Mouse (Mus musculus): ENCODE results near the gene Smg9. TPM values are rescaled to one million over a fixed set of nuclear protein-coding genes. Genes with fewer than 3 reads are reported as not detected.

Smg9 gene
- polyA plus RNA-seq, 1 experiment from 2014 or later = 27.0 TPM

GRCm38 (mm10) chr7:24450585-24451017, 51.2 kb downstream of the Smg9 start:
- no peak overlapping the region for H3K4me2 ChIP-seq
- H3K9me3 ChIP-seq = no peaks in the 10 kb centered on the region
- H3K36me3 ChIP-seq = no peaks in the 10 kb centered on the region
- H3K4me3 ChIP-seq = no peak overlapping the region
- H3K4me1 ChIP-seq = no peaks in the 10 kb centered on the region
- no peak for ATAC-seq (ENCODE audit: insufficient number of reproducible peaks, insufficient read depth, low FRiP score, low TSS enrichment, low read depth)
- H3K9ac ChIP-seq = no peak overlapping the region
- no peak overlapping the region for H3K27ac ChIP-seq
- WGBS = 66% methylated on average over 9 of the region's 9 CpGs
- no peaks in the 10 kb centered on the region for H3K27me3 ChIP-seq

GRCm38 (mm10) chr7:24451855-24452311, 52.5 kb downstream of the Smg9 start, which contains the start of gene Irgc1:
Irgc1 (minus strand) TSS chr7:24452297.
- H3K36me3 ChIP-seq = no peaks in the 10 kb centered on the region
- no peak within 1 kb of the TSS for H3K9ac ChIP-seq
- H3K4me1 ChIP-seq = no peaks in the 10 kb centered on the region
- H3K4me3 ChIP-seq = no peak within 1 kb of the TSS
- WGBS = 77% methylated on average over 9 of the region's 9 CpGs
- H3K27me3 ChIP-seq = no peaks in the 10 kb centered on the region
- ATAC-seq (ENCODE audit: insufficient number of reproducible peaks, insufficient read depth, low FRiP score, low TSS enrichment, low read depth) = no peak
- no peaks in the 10 kb centered on the region for H3K9me3 ChIP-seq
- no peak within 1 kb of the TSS for H3K27ac ChIP-seq
- no peak within 1 kb of the TSS for H3K4me2 ChIP-seq

GRCm38 (mm10) chr7:24454199-24454598, 54.8 kb downstream of the Smg9 start:
- Histone ChIP-seq H3K4me2 (no peak overlapping the region), H3K4me1 (no peaks in the 10 kb centered on the region; the same call in 1 of the 2 replicates), H3K9ac (no peak overlapping the region), H3K36me3 (no peaks in the 10 kb centered on the region), H3K27ac (no peak overlapping the region), H3K9me3 (no peaks in the 10 kb centered on the region), H3K27me3 (no peaks in the 10 kb centered on the region), H3K4me3 (no peak overlapping the region)
- 78% methylated on average over 2 of the region's 2 CpGs for WGBS
- no peak for ATAC-seq (ENCODE audit: insufficient number of reproducible peaks, insufficient read depth, low FRiP score, low TSS enrichment, low read depth)

GRCm38 (mm10) chr7:24455726-24456125, 56.3 kb downstream of the Smg9 start:
- H3K4me1 ChIP-seq = no peaks in the 10 kb centered on the region; the same call in 1 of the 2 replicates
- H3K9ac ChIP-seq = no peak overlapping the region
- WGBS = 78% methylated on average over 5 of the region's 5 CpGs
- H3K4me3 ChIP-seq = no peak overlapping the region
- ATAC-seq (ENCODE audit: insufficient number of reproducible peaks, insufficient read depth, low FRiP score, low TSS enrichment, low read depth) = no peak
- H3K4me2 ChIP-seq = no peak overlapping the region
- H3K27ac ChIP-seq = no peak overlapping the region
- H3K9me3 ChIP-seq = no peaks in the 10 kb centered on the region
- no peaks in the 10 kb centered on the region for H3K36me3 ChIP-seq
- no peaks in the 10 kb centered on the region for H3K27me3 ChIP-seq

GRCm38 (mm10) chr7:24457726-24458370, 58.4 kb downstream of the Smg9 start:
- H3K27ac ChIP-seq = no peak overlapping the region
- 65% methylated on average over 10 of the region's 10 CpGs for WGBS
- H3K9me3 ChIP-seq = no peaks in the 10 kb centered on the region
- H3K4me3 ChIP-seq = no peak overlapping the region
- H3K27me3 ChIP-seq = 0 out of 2 replicates have a peak, but pooled peaks cover 6% of the 10 kb centered on the region
- peak overlapping the region; percentile 21; the same call in 1 of the 2 replicates for H3K9ac ChIP-seq
- H3K36me3 ChIP-seq = no peaks in the 10 kb centered on the region
- ATAC-seq (ENCODE audit: insufficient number of reproducible peaks, insufficient read depth, low FRiP score, low TSS enrichment, low read depth) = no peak
- peaks cover 13% of the 10 kb centered on the region for H3K4me1 ChIP-seq
- no peak overlapping the region for H3K4me2 ChIP-seq

GRCm38 (mm10) chr7:24459440-24459839, 60.0 kb downstream of the Smg9 start:
- 70% methylated on average over 5 of the region's 5 CpGs for WGBS
- ATAC-seq (ENCODE audit: insufficient number of reproducible peaks, insufficient read depth, low FRiP score, low TSS enrichment, low read depth) = no peak
- H3K27ac ChIP-seq = no peak overlapping the region

GRCm38 (mm10) chr7:24459843-24460242, 60.4 kb downstream of the Smg9 start:
- Histone ChIP-seq H3K9ac (no peak overlapping the region), H3K27ac (no peak overlapping the region), H3K9me3 (no peaks in the 10 kb centered on the region), H3K4me1 (peaks cover 17% of the 10 kb centered on the region), H3K4me3 (no peak overlapping the region), H3K36me3 (no peaks in the 10 kb centered on the region), H3K4me2 (no peak overlapping the region), H3K27me3 (peaks cover 13% of the 10 kb centered on the region; the same call in 1 of the 2 replicates)
- WGBS = 72% methylated on average over 3 of the region's 3 CpGs
- ATAC-seq (ENCODE audit: insufficient number of reproducible peaks, insufficient read depth, low FRiP score, low TSS enrichment, low read depth) = no peak

More at GRCm38 (mm10) chr7:24459440-24459839, 60.0 kb downstream of the Smg9 start:
- peaks cover 17% of the 10 kb centered on the region for H3K4me1 ChIP-seq
- H3K4me2 ChIP-seq = no peak overlapping the region
- H3K36me3 ChIP-seq = no peaks in the 10 kb centered on the region
- H3K9ac ChIP-seq = no peak overlapping the region
- H3K4me3 ChIP-seq = no peak overlapping the region
- H3K27me3 ChIP-seq = peaks cover 13% of the 10 kb centered on the region; the same call in 1 of the 2 replicates
- H3K9me3 ChIP-seq = no peaks in the 10 kb centered on the region

GRCm38 (mm10) chr7:24461376-24462051, 62.1 kb downstream of the Smg9 start:
- Histone ChIP-seq H3K9ac (no peak overlapping the region), H3K4me1 (peaks cover 17% of the 10 kb centered on the region), H3K27me3 (peaks cover 13% of the 10 kb centered on the region; the same call in 1 of the 2 replicates), H3K4me3 (no peak overlapping the region), H3K27ac (no peak overlapping the region), H3K36me3 (no peaks in the 10 kb centered on the region), H3K4me2 (no peak overlapping the region), H3K9me3 (no peaks in the 10 kb centered on the region)
- WGBS = 61% methylated on average over 14 of the region's 14 CpGs
- ATAC-seq (ENCODE audit: insufficient number of reproducible peaks, insufficient read depth, low FRiP score, low TSS enrichment, low read depth) = no peak

- 0 out of 2 replicates have a peak, but pooled peaks have one; percentile 18 for ATAC-seq (ENCODE audit: insufficient number of reproducible peaks, insufficient read depth, low FRiP score, low TSS enrichment, low read depth)
These were observed 63.2 kb downstream of the Smg9 start, which contains the start of gene Plaur for GRCm38 (mm10) chr7:24462388-24463319. Plaur (plus strand) TSS chr7:24462484.

GRCm38 (mm10) chr7:24466835-24467234, 67.4 kb downstream of the Smg9 start:
- H3K4me2 ChIP-seq = no peak overlapping the region
- peaks cover 11% of the 10 kb centered on the region for H3K4me1 ChIP-seq
- H3K36me3 ChIP-seq = no peaks in the 10 kb centered on the region
- no peak overlapping the region for H3K27ac ChIP-seq
- 84% methylated on average over 6 of the region's 6 CpGs for WGBS
- peaks cover 13% of the 10 kb centered on the region; the same call in 1 of the 2 replicates for H3K27me3 ChIP-seq
- ATAC-seq (ENCODE audit: insufficient number of reproducible peaks, insufficient read depth, low FRiP score, low TSS enrichment, low read depth) = no peak
- H3K9me3 ChIP-seq = peaks cover 8% of the 10 kb centered on the region; the same call in 1 of the 2 replicates
- H3K4me3 ChIP-seq = no peak overlapping the region
- no peak overlapping the region for H3K9ac ChIP-seq

More at GRCm38 (mm10) chr7:24462388-24463319, 63.2 kb downstream of the Smg9 start, which contains the start of gene Plaur:
- H3K4me2 ChIP-seq = peak within 1 kb of the TSS; percentile 52
- no peak within 1 kb of the TSS for H3K27ac ChIP-seq
- H3K27me3 ChIP-seq = peaks cover 13% of the 10 kb centered on the region; the same call in 1 of the 2 replicates
- peak within 1 kb of the TSS; percentile 28 for H3K4me3 ChIP-seq
- whole genome bisulfite sequencing = 12% methylated on average over 27 of the region's 27 CpGs
- no peaks in the 10 kb centered on the region for H3K36me3 ChIP-seq
- peak within 1 kb of the TSS; percentile 32 for H3K9ac ChIP-seq
- H3K4me1 ChIP-seq = peaks cover 17% of the 10 kb centered on the region
- H3K9me3 ChIP-seq = no peaks in the 10 kb centered on the region

- 79% methylated on average over 5 of the region's 5 CpGs for WGBS
- no peak overlapping the region for H3K27ac ChIP-seq
- H3K9ac ChIP-seq = no peak overlapping the region
- H3K4me3 ChIP-seq = no peak overlapping the region
- peaks cover 4% of the 10 kb centered on the region; the same call in 1 of the 2 replicates for H3K4me1 ChIP-seq
- ATAC-seq (ENCODE audit: insufficient number of reproducible peaks, insufficient read depth, low FRiP score, low TSS enrichment, low read depth) = no peak
- peaks cover 7% of the 10 kb centered on the region; the same call in 1 of the 2 replicates for H3K27me3 ChIP-seq
- H3K9me3 ChIP-seq = peaks cover 8% of the 10 kb centered on the region; the same call in 1 of the 2 replicates
- H3K36me3 ChIP-seq = no peaks in the 10 kb centered on the region
- H3K4me2 ChIP-seq = no peak overlapping the region
These were observed 68.5 kb downstream of the Smg9 start for GRCm38 (mm10) chr7:24467886-24468285.
